Mouse (Mus musculus): ENCODE measurements around the gene Psmb7. TPM values are rescaled to one million over a fixed set of nuclear protein-coding genes. Genes with fewer than 3 reads are reported as not detected.

Psmb7 gene
- polyA plus RNA-seq (2017; shearing (Covaris generic)): 122 TPM

DNA sequence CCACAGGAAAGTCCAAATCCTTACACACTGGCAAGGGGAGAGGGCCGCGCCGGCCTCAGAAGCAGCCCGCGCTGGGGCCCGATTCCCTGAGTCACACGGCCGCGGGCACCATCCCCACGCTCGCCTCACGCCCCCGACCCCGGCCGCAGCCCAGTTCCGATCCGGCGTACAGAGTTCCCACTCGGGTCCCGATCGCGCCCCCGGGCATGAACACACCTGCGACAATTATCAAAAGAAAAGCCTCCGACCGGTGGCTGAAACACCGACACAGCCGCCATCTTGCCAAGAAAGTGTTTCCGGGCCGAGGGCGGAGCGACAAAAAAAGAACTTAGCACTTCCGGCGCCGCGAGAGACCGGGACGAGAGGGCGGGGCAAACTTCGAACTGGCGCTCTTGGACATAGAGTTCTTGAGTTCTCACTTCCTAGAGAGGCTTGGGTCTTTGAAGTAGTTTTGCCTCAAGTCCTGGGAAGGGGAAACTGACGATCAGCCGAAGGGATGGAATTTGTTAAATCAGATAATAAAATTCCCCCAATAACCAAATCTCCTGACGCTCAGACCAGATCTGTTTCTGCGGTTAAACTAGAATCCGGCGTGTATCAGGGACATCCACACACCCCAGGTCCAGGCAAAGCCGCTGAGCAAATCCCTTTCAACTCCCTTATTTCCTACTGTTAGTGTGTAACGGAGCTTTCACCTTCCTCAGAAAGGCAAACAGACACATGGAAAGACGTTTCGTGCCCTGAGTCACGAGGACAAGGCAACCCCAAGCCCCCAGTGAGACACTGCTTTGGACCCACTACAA is at the start of gene Psmb7:
Gene Psmb7 (minus strand): TSS at position 463 of the 803 bp plus-strand sequence.

Other genes with a start within 250 kb of the Psmb7 start
- gene Nek6, start 132.4 kb downstream of the Psmb7 start, polyA plus RNA-seq (2017; shearing (Covaris generic)): 1.7 TPM
- not detected for gene Nr5a1, start 70.5 kb upstream of the Psmb7 start, polyA plus RNA-seq (2017; shearing (Covaris generic))

Measured in CD4-positive, CD25-positive, alpha-beta regulatory T cell, adult 9 weeks (primary cell).